Mouse (Mus musculus) kidney, embryonic 14.5 days (tissue): Measurements from ENCODE around the gene H3f3b. TPM values are rescaled to one million over a fixed set of nuclear protein-coding genes. Genes with fewer than 3 reads are reported as not detected.

Experiments used
- ATAC-seq: fragments of 200-750 bp; cut with Nextera tagmentation; 2 replicates; pipeline ENCODE4 v1.8.0; 2017; ENCODE audit warnings: moderate number of reproducible peaks, mild to moderate bottlenecking, moderate TSS enrichment, moderate library complexity; ENCODE audit not compliant: low FRiP score, low TSS enrichment
- H3K27ac ChIP-seq: fragments of 300-500 bp; sonication (generic); 2 replicates; pipeline ENCODE4 v1.5.1; 2014; ENCODE audit warnings: low read depth, mild to moderate bottlenecking, low read length, moderate library complexity, mixed read lengths
- H3K27me3 ChIP-seq: fragments of 300-500 bp; sonication (generic); 2 replicates; pipeline ENCODE4 v1.6.1; 2014; ENCODE audit warnings: mild to moderate bottlenecking, low read length; ENCODE audit not compliant: control insufficient read depth, insufficient read depth
- H3K36me3 ChIP-seq: fragments of 300-500 bp; sonication (generic); 2 replicates; pipeline ENCODE4 v1.6.1; 2014; ENCODE audit warnings: low read length, mixed read lengths; ENCODE audit not compliant: control insufficient read depth, insufficient read depth
- H3K4me1 ChIP-seq: fragments of 300-500 bp; sonication (generic); 2 replicates; pipeline ENCODE4 v1.6.1; 2014; ENCODE audit warnings: low read length, mixed read lengths; ENCODE audit not compliant: control insufficient read depth, insufficient read depth
- H3K4me2 ChIP-seq: fragments of 300-500 bp; sonication (generic); replicated peaks from 2 replicates; pipeline ENCODE4 v1.6.1; 2014; ENCODE audit warnings: low read depth, mild to moderate bottlenecking, low read length
- H3K4me3 ChIP-seq: fragments of 300-500 bp; sonication (generic); 2 replicates; pipeline ENCODE4 v1.5.1; 2014; ENCODE audit warnings: mild to moderate bottlenecking, low read length
- H3K9ac ChIP-seq: fragments of 300-500 bp; sonication (generic); 2 replicates; pipeline ENCODE4 v1.6.1; 2014; ENCODE audit warnings: low read depth, mild to moderate bottlenecking, low read length, moderate library complexity
- H3K9me3 ChIP-seq: fragments of 300-500 bp; sonication (generic); 2 replicates; pipeline ENCODE4 v1.6.1; 2016; ENCODE audit warnings: low read length; ENCODE audit not compliant: control insufficient read depth
- WGBS: fragments of 180-500 bp; shearing (Covaris S2); extraction: QIAGEN DNeasy Blood & Tissue Kit; methylation state at CpG from one replicate; pipeline ENCODE4 v1.1.7; 2014; 5-methylcytosine and 5-hydroxymethylcytosine counted together
- polyA plus RNA-seq: library from polyadenylated mRNA; unstranded; fragments of >200 nt; fragmentation: Nextera tagmentation; extraction: Ambion mirVana; gene quantifications from 2 replicates; pipeline ENCODE4 v1.2.1, GENCODE M21; 2014

The H3f3b gene
- polyA plus RNA-seq, 1 experiment from 2014 or later, result 1,881 TPM

- Histone ChIP-seq H3K36me3 (peaks cover 9% of the 10 kb centered on the region), H3K27ac (no peak overlapping the region), H3K9me3 (no peaks in the 10 kb centered on the region), H3K4me3 (no peak overlapping the region), H3K4me2 (no peak overlapping the region), H3K27me3 (no peaks in the 10 kb centered on the region), H3K9ac (no peak overlapping the region), H3K4me1 (peaks cover 27% of the 10 kb centered on the region)
- 84% methylated on average over 3 of the region's 3 CpGs for WGBS
- no peak for ATAC-seq
These were observed 24.9 kb downstream of the H3f3b start for GRCm38 (mm10) chr11:116002894-116003293.

GRCm38 (mm10) chr11:116001725-116002124 lies 26.0 kb downstream of the H3f3b start:
- H3K9me3 ChIP-seq, result no peaks in the 10 kb centered on the region
- no peak for ATAC-seq
- no peak overlapping the region for H3K27ac ChIP-seq
- no peak overlapping the region for H3K9ac ChIP-seq
- no peak overlapping the region for H3K4me3 ChIP-seq
- peaks cover 27% of the 10 kb centered on the region for H3K4me1 ChIP-seq
- H3K4me2 ChIP-seq, result no peak overlapping the region
- 66% methylated on average over 6 of the region's 6 CpGs for WGBS
- H3K27me3 ChIP-seq, result no peaks in the 10 kb centered on the region
- no peaks in the 10 kb centered on the region; the same call in 1 of the 2 replicates for H3K36me3 ChIP-seq

GRCm38 (mm10) chr11:116000607-116001006 lies 27.2 kb downstream of the H3f3b start:
- no peak overlapping the region for H3K4me3 ChIP-seq

GRCm38 (mm10) chr11:115999538-116000143 lies 28.1 kb downstream of the H3f3b start:
- peak; percentile 32; the same call in 1 of the 2 replicates for ATAC-seq
- H3K27me3 ChIP-seq, result no peaks in the 10 kb centered on the region
- H3K4me1 ChIP-seq, result peaks cover 10% of the 10 kb centered on the region; the same call in 1 of the 2 replicates
- H3K9me3 ChIP-seq, result no peaks in the 10 kb centered on the region
- H3K27ac ChIP-seq, result no peak overlapping the region
- no peak overlapping the region for H3K4me3 ChIP-seq
- H3K9ac ChIP-seq, result no peak overlapping the region
- no peaks in the 10 kb centered on the region for H3K36me3 ChIP-seq
- no peak overlapping the region for H3K4me2 ChIP-seq
- WGBS, result 15% methylated on average over 14 of the region's 14 CpGs

More at GRCm38 (mm10) chr11:116000607-116001006, 27.2 kb downstream of the H3f3b start:
- Histone ChIP-seq H3K27me3 (no peaks in the 10 kb centered on the region), H3K36me3 (no peaks in the 10 kb centered on the region), H3K4me2 (no peak overlapping the region), H3K9ac (no peak overlapping the region), H3K4me1 (peaks cover 20% of the 10 kb centered on the region), H3K27ac (no peak overlapping the region), H3K9me3 (no peaks in the 10 kb centered on the region)
- no peak for ATAC-seq
- 48% methylated on average over 10 of the region's 10 CpGs for WGBS

- Histone ChIP-seq H3K36me3 (no peaks in the 10 kb centered on the region), H3K4me2 (no peak overlapping the region), H3K27ac (no peak overlapping the region), H3K4me1 (peaks cover 5% of the 10 kb centered on the region; the same call in 1 of the 2 replicates), H3K4me3 (no peak overlapping the region), H3K27me3 (no peaks in the 10 kb centered on the region), H3K9ac (no peak overlapping the region), H3K9me3 (no peaks in the 10 kb centered on the region)
- no peak for ATAC-seq
- 56% methylated on average over 7 of the region's 7 CpGs for WGBS
These were observed 28.7 kb downstream of the H3f3b start for GRCm38 (mm10) chr11:115999027-115999426.

GRCm38 (mm10) chr11:115997662-115998061 lies 30.1 kb downstream of the H3f3b start:
- H3K4me3 ChIP-seq, result no peak overlapping the region
- ATAC-seq, result no peak
- H3K27ac ChIP-seq, result no peak overlapping the region
- no peaks in the 10 kb centered on the region for H3K9me3 ChIP-seq
- 0 out of 2 replicates have a peak, but pooled peaks cover 5% of the 10 kb centered on the region for H3K4me1 ChIP-seq
- no peaks in the 10 kb centered on the region for H3K27me3 ChIP-seq
- no peaks in the 10 kb centered on the region for H3K36me3 ChIP-seq
- 73% methylated on average over 5 of the region's 5 CpGs for WGBS
- no peak overlapping the region for H3K4me2 ChIP-seq
- H3K9ac ChIP-seq, result no peak overlapping the region

GRCm38 (mm10) chr11:115997047-115997446 lies 30.7 kb downstream of the H3f3b start:
- Histone ChIP-seq H3K4me2 (no peak overlapping the region), H3K9me3 (no peaks in the 10 kb centered on the region), H3K9ac (no peak overlapping the region), H3K27ac (no peak overlapping the region), H3K4me3 (no peak overlapping the region), H3K27me3 (no peaks in the 10 kb centered on the region), H3K4me1 (0 out of 2 replicates have a peak, but pooled peaks cover 5% of the 10 kb centered on the region), H3K36me3 (no peaks in the 10 kb centered on the region)
- WGBS, result 69% methylated on average over 4 of the region's 4 CpGs
- no peak for ATAC-seq

- Histone ChIP-seq H3K36me3 (no peaks in the 10 kb centered on the region), H3K4me2 (no peak overlapping the region), H3K27me3 (no peaks in the 10 kb centered on the region), H3K4me3 (no peak overlapping the region), H3K4me1 (0 out of 2 replicates have a peak, but pooled peaks cover 5% of the 10 kb centered on the region), H3K9me3 (no peaks in the 10 kb centered on the region), H3K27ac (no peak overlapping the region), H3K9ac (no peak overlapping the region)
- WGBS, result 90% methylated on average over 3 of the region's 3 CpGs
- ATAC-seq, result no peak
These were observed 32.5 kb downstream of the H3f3b start for GRCm38 (mm10) chr11:115995256-115995655.

GRCm38 (mm10) chr11:115992098-115992497 lies 35.7 kb downstream of the H3f3b start:
- 70% methylated on average over 4 of the region's 4 CpGs for WGBS
- ATAC-seq, result no peak
- no peaks in the 10 kb centered on the region for H3K27me3 ChIP-seq
- no peak overlapping the region for H3K4me3 ChIP-seq
- H3K9ac ChIP-seq, result no peak overlapping the region
- H3K4me2 ChIP-seq, result no peak overlapping the region
- H3K4me1 ChIP-seq, result no peaks in the 10 kb centered on the region
- H3K9me3 ChIP-seq, result no peaks in the 10 kb centered on the region
- no peak overlapping the region for H3K27ac ChIP-seq
- H3K36me3 ChIP-seq, result no peaks in the 10 kb centered on the region
